Mouse (Mus musculus) liver, embryonic 14.5 days (tissue): ENCODE data around the gene Mtmr10. TPM values are rescaled to one million over a fixed set of nuclear protein-coding genes. Genes with fewer than 3 reads are reported as not detected.

Experiments used
- ATAC-seq: fragments of 200-750 bp; cut with Nextera tagmentation; 2 replicates; pipeline ENCODE4 v1.8.0; 2017; ENCODE audit warnings: moderate number of reproducible peaks, mild to moderate bottlenecking, moderate library complexity; ENCODE audit not compliant: insufficient read depth
- DNase-seq, 3 experiments: peaks; one replicate each; pipeline ENCODE4 v3.0.0-alpha.2; 2012 to 2013; ENCODE audit warnings: low read depth in 3 of 3, low spot score in 3 of 3
- H3K27ac ChIP-seq: fragments of 300-500 bp; sonication (generic); 2 replicates; pipeline ENCODE4 v1.5.1; 2014; ENCODE audit warnings: moderate library complexity, mild to moderate bottlenecking, control low read depth, inconsistent platforms
- H3K27me3 ChIP-seq: fragments of 300-500 bp; sonication (generic); 2 replicates; pipeline ENCODE4 v1.6.1; 2014; ENCODE audit warnings: mild to moderate bottlenecking, low read length, moderate library complexity; ENCODE audit not compliant: control insufficient read depth, insufficient read depth
- H3K36me3 ChIP-seq: fragments of 300-500 bp; sonication (generic); replicated peaks from 2 replicates; pipeline ENCODE4 v1.6.1; 2014; ENCODE audit warnings: low read depth; ENCODE audit not compliant: control insufficient read depth, insufficient read depth
- H3K4me1 ChIP-seq, 2 experiments: fragments of 200-500 bp in 1 of 2; fragments of 300-500 bp in 1 of 2; sonication (generic) in 1 of 2; replicated peaks; 2 replicates each; pipeline ENCODE4 v1.6.1; 2012 to 2014; ENCODE audit warnings: antibody characterized with exemption in 1 of 2, inconsistent platforms in 1 of 2, low read length in 1 of 2; ENCODE audit not compliant: control insufficient read depth in 2 of 2, insufficient read depth in 2 of 2
- H3K4me2 ChIP-seq: fragments of 300-500 bp; sonication (generic); 2 replicates; pipeline ENCODE4 v1.6.1; 2014; ENCODE audit warnings: low read depth, mild to moderate bottlenecking, control low read depth, moderate library complexity
- H3K4me3 ChIP-seq, 2 experiments: fragments of 200-500 bp in 1 of 2; fragments of 300-500 bp in 1 of 2; sonication (generic) in 1 of 2; 2 replicates each; pipeline ENCODE4 v1.5.1; 2012 to 2014; ENCODE audit warnings: low read depth in 2 of 2, low read length in 2 of 2, mild to moderate bottlenecking in 2 of 2, control low read depth in 1 of 2, inconsistent platforms in 1 of 2, moderate library complexity in 1 of 2; ENCODE audit not compliant: insufficient read depth in 1 of 2
- H3K9ac ChIP-seq: fragments of 300-500 bp; sonication (generic); replicated peaks from 2 replicates; pipeline ENCODE4 v1.6.1; 2014; ENCODE audit warnings: mild to moderate bottlenecking, control low read depth, moderate library complexity
- H3K9me3 ChIP-seq: fragments of 300-500 bp; sonication (generic); 2 replicates; pipeline ENCODE4 v1.6.1; 2016; ENCODE audit warnings: low read length, mixed read lengths; ENCODE audit not compliant: control insufficient read depth
- CTCF ChIP-seq: IDR thresholded peaks from 2 replicates; pipeline ENCODE4 v1.5.1; 2016; ENCODE audit warnings: antibody characterized with exemption, low read depth, control low read depth
- EP300 ChIP-seq: IDR thresholded peaks from 2 replicates; pipeline ENCODE4 v1.6.1; 2016; ENCODE audit warnings: antibody characterized with exemption, low read depth
- whole genome bisulfite sequencing: fragments of 180-500 bp; shearing (Covaris S2); extraction: QIAGEN DNeasy Blood & Tissue Kit; methylation state at CpG from one replicate; pipeline ENCODE4 v1.1.7; 2014; ENCODE audit not compliant: insufficient replicate concordance; 5-methylcytosine and 5-hydroxymethylcytosine counted together
- polyA plus RNA-seq, 2 experiments: library from polyadenylated mRNA; depleted of rRNA in 1 of 2; stranded (reverse) in 1 of 2; unstranded in 1 of 2; fragments of >200 nt; fragmentation: Nextera tagmentation in 1 of 2; extraction: Ambion mirVana in 1 of 2; gene quantifications; 2 replicates each; pipeline versions ENCODE4 v1.2.1 to v1.2.3; 2012 to 2014

The Mtmr10 gene
- polyA plus RNA-seq, 2 experiments: 1.4 to 2.4 TPM

DNA sequence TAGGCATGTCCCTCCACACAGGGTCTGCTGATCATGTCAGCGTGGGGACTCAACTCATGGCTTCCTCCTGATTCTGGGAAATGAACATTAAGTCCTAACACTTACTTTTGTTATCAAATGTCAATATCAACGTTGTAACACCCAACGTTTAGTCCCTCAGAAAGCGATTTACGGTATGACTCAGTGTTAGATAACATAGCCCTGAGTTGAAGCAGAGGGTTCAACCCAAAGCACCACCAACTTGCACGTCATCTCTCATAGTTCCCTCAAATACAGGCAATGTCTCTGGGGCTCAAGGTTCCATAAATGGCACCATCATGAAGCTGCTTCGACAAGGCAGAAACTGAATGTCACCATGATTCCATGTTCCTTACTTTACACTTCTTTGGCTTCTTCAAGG is 37.0 kb upstream of the Mtmr10 start:
- no peaks in the 10 kb centered on the region for H3K4me1 ChIP-seq
- H3K4me3 ChIP-seq: no peak overlapping the region
- no peaks in the 10 kb centered on the region for H3K27me3 ChIP-seq
- 63% methylated on average over 7 of the region's 7 CpGs for WGBS
- no peak overlapping the region for H3K4me2 ChIP-seq
- TF ChIP-seq EP300 (no peak), CTCF (no peak)
- H3K27ac ChIP-seq: no peak overlapping the region
- no peaks in the 10 kb centered on the region for H3K9me3 ChIP-seq
- no peaks in the 10 kb centered on the region for H3K36me3 ChIP-seq
- H3K9ac ChIP-seq: no peak overlapping the region
- no peak for DNase-seq
- no peak for ATAC-seq

DNA sequence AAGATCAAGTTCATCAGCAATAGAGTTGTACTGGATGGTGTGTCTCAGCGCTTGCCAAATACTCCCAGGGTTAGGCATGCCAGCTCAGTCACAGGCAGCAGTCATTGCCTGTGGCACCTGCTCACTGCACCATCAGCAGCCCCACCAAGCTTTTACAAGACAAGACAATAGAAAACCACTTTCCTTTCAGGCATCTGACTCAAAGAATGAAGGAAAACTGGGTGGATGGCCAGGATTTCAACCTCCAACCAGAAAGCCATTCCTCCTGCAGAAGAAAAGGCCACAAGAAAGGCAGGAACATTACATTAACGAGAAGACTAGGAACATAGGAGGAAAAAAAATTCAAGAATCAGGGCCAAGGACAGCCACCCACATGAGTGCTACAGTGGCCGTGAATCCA is 33.7 kb upstream of the Mtmr10 start:
- H3K4me2 ChIP-seq: no peak overlapping the region
- no peaks in the 10 kb centered on the region for H3K9me3 ChIP-seq
- no peaks in the 10 kb centered on the region for H3K4me1 ChIP-seq
- H3K36me3 ChIP-seq: no peaks in the 10 kb centered on the region
- no peak for ATAC-seq
- TF ChIP-seq EP300: no peak
- TF ChIP-seq CTCF: no peak
- no peak overlapping the region for H3K27ac ChIP-seq
- WGBS: 62% methylated on average over 3 of the region's 3 CpGs
- H3K27me3 ChIP-seq: no peaks in the 10 kb centered on the region
- H3K9ac ChIP-seq: no peak overlapping the region
- no peak overlapping the region for H3K4me3 ChIP-seq
- no peak for DNase-seq

DNA sequence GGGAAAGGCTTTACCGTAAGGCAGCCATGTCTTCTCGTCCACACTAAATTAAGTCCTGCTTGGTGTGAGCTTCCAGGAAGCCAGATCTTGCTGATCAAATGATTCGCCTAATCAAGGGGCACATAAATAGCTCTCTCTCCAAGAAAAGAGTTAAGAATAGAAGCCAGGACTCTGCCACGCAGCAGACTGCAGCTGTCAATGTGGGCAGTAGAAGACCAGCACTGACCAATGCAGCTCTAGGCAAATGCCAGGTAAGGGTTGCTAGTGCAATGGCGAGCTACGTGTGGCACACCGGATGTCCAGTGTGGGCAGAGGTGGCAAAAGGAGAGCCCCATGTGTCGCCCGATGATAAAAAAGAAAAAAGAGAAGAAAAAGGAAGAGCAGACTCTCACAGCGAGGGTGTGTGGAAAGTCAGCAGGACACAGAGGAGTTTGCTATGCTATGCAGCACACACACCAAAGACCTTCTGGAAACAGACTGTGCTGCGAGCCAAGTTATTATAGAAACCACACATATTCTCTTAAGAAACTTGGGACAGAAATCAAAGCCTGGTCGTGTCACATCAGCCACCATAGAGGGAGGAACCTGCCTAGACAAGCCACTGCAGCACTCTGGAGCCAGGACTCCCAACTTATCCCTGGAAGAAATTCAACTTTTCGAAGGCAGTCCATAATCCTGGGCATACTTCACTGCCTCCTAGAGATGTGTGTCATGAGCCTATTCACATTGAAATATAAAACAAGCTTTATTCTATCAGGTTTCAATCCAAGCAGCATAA is 21.8 kb upstream of the Mtmr10 start:
- TF ChIP-seq CTCF (no peak), EP300 (no peak)
- no peaks in the 10 kb centered on the region for H3K36me3 ChIP-seq
- WGBS: 61% methylated on average over 13 of the region's 13 CpGs
- no peak for ATAC-seq
- H3K4me3 ChIP-seq: no peak overlapping the region
- H3K27me3 ChIP-seq: no peaks in the 10 kb centered on the region
- no peak overlapping the region for H3K9ac ChIP-seq
- H3K27ac ChIP-seq: no peak overlapping the region
- no peaks in the 10 kb centered on the region for H3K9me3 ChIP-seq
- DNase-seq: no peak
- H3K4me2 ChIP-seq: no peak overlapping the region
- no peaks in the 10 kb centered on the region for H3K4me1 ChIP-seq

DNA sequence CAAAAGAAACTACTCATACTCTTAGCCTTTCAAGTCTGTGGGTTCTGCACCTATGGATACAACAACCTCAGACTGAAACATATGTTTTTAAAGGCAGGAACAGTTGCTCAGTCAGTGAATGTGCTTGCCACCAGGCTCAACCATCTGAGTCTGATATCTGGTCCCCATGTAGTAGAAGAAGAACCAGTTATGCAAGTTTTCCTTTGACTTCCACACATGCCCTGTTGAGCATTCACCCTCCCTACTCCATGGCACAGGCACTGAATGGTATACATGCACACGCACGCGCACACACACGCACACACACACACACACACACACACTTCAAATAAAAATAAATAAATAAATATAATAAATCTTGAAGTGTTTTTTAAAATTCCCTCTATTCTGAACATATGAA is 20.9 kb upstream of the Mtmr10 start:
- WGBS: 90% methylated on average over 4 of the region's 4 CpGs
- no peak for ATAC-seq
- TF ChIP-seq EP300: no peak
- TF ChIP-seq CTCF: no peak

DNA sequence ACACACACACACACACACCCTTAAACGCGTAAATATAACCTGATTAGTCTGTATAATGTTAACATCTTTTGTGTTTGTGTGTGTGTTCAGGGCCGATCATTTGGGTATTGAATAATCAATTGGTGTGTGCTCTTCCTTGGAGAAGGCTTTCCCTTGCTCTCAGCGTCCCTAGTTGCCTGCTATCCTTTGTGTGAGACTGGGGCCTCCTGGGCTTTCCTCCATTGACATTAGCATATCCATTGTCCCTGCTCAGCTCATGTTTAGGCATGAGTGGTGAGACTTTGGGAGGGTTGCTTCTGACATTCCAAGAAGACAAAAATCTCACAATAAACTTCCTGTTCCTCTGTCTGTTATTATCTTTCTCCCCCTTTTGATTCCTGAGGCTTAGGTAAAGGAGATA is 15.5 kb upstream of the Mtmr10 start:
- Histone ChIP-seq H3K36me3 (no peaks in the 10 kb centered on the region), H3K9ac (no peak overlapping the region), H3K4me2 (no peak overlapping the region), H3K4me3 (no peak overlapping the region), H3K4me1 (no peaks in the 10 kb centered on the region), H3K27ac (no peak overlapping the region), H3K9me3 (no peaks in the 10 kb centered on the region), H3K27me3 (no peaks in the 10 kb centered on the region)
- DNase-seq: no peak
- WGBS: 35% methylated on average over 4 of the region's 4 CpGs
- no peak for ATAC-seq
- TF ChIP-seq EP300 (no peak), CTCF (no peak)

More for the DNA sequence above, 20.9 kb upstream of the Mtmr10 start:
- Histone ChIP-seq H3K27me3 (no peaks in the 10 kb centered on the region), H3K9me3 (no peaks in the 10 kb centered on the region), H3K9ac (no peak overlapping the region), H3K36me3 (no peaks in the 10 kb centered on the region), H3K4me1 (no peaks in the 10 kb centered on the region), H3K4me3 (no peak overlapping the region), H3K27ac (no peak overlapping the region), H3K4me2 (no peak overlapping the region)
- DNase-seq: no peak
